In genomic region chr2:22777757-22778156, GRCm38 (mm10) we compare ENCODE assay signal across 26 mouse cellular contexts. TPM values are rescaled to one million over a fixed set of nuclear protein-coding genes. Genes with fewer than 3 reads are reported as not detected.
A peak's percentile ranks its signal among the peaks of the same experiment; 100 is the strongest.
DNase-seq lines count a peak whose midpoint lies in the region; ATAC-seq and TF ChIP-seq lines count a peak whose summit lies in the region.
"Had no signal": no experiment of that assay in that cellular context is flagged by ENCODE, and none has a peak within 500 bp of the region (broad histone marks: within the 10 kb centered on the region; RNA-seq: fewer than 3 reads in every experiment).

No protein-coding gene starts in this region.

- 46% methylated on average over 3 of the region's 3 CpGs for WGBS in liver, embryonic 14.5 days (ENCODE audit: insufficient replicate concordance)
- 91% methylated on average over 3 of the region's 3 CpGs for WGBS in kidney, embryonic 16.5 days

- no peak for TF ChIP-seq CTCF in G1E (IDR thresholded peaks at IDR 0.05; ENCODE audit: low read depth, low read length)
- TF ChIP-seq CTCF in liver, embryonic 14.5 days (IDR thresholded peaks at IDR 0.05; ENCODE audit: low read depth) = no peak

- H3K27ac ChIP-seq in liver, embryonic 14.5 days = peak overlapping the region; percentile 44
- no peak overlapping the region for H3K27ac ChIP-seq in kidney, embryonic 16.5 days (ENCODE audit: low read length)
- H3K27ac ChIP-seq: embryonic facial prominence, embryonic 10.5 days; gastrocnemius, adult 2 months; heart, embryonic 10.5 days; hindbrain, embryonic 12.5 days had no signal

- H3K9ac ChIP-seq in liver, embryonic 14.5 days (replicated peaks) = 0 out of 2 replicates have a peak overlapping the region, but pooled peaks have one; percentile 16
- no peak overlapping the region for H3K9ac ChIP-seq in kidney, embryonic 16.5 days (replicated peaks; ENCODE audit: low read length)
- H3K9ac ChIP-seq: hindbrain, embryonic 12.5 days had no signal

- no peak for DNase-seq in G1E (ENCODE audit: low spot score)
- peak; percentile 38 for DNase-seq in liver
- DNase-seq in liver, embryonic 14.5 days (ENCODE audit: low read depth in 3 of 3, low spot score in 3 of 3) = peak in 1 of 3 experiments; percentile 38
- no peak for DNase-seq in gastrocnemius, postnatal 4 days (ENCODE audit: low spot score in 2 of 2)
- DNase-seq in urinary bladder, postnatal 4 days (ENCODE audit: low spot score in 2 of 2) = no peak
- DNase-seq: adrenal gland, adult 2 months; adrenal gland, postnatal 25 days; B cell, adult 2 months; cerebellum, adult 18-20 months; cerebellum, adult 9-11 months; gastrocnemius, adult 2 months; gastrocnemius, postnatal 36 days; heart, adult 18-20 months; heart, postnatal 10 days; heart, postnatal 4 days had no signal

- no peaks in the 10 kb centered on the region for H3K9me3 ChIP-seq in G1E (replicated peaks)
- H3K9me3 ChIP-seq in liver, embryonic 14.5 days (ENCODE audit: control insufficient read depth, low read length) = no peaks in the 10 kb centered on the region
- no peaks in the 10 kb centered on the region for H3K9me3 ChIP-seq in kidney, embryonic 16.5 days (ENCODE audit: low read length)
- H3K9me3 ChIP-seq: embryonic facial prominence, embryonic 10.5 days; heart, embryonic 10.5 days; hindbrain, embryonic 12.5 days had no signal

- peak overlapping the region; percentile 33; the same call in 1 of the 2 replicates for H3K4me3 ChIP-seq in G1E (ENCODE audit: low read depth, low read length)
- H3K4me3 ChIP-seq in liver, embryonic 14.5 days (ENCODE audit: insufficient read depth in 1 of 2, low read depth in 2 of 2, low read length in 2 of 2) = no peak overlapping the region
- no peak overlapping the region for H3K4me3 ChIP-seq in kidney, embryonic 16.5 days (ENCODE audit: low read length)
- H3K4me3 ChIP-seq: embryonic facial prominence, embryonic 10.5 days; gastrocnemius, adult 2 months; heart, embryonic 10.5 days; hindbrain, embryonic 12.5 days had no signal

- H3K4me2 ChIP-seq in liver, embryonic 14.5 days (ENCODE audit: low read depth) = peak overlapping the region; percentile 45
- H3K4me2 ChIP-seq in kidney, embryonic 16.5 days (replicated peaks; ENCODE audit: low read depth, low read length) = no peak overlapping the region
- H3K4me2 ChIP-seq: hindbrain, embryonic 12.5 days had no signal

- H3K27me3 ChIP-seq in G1E (ENCODE audit: insufficient read depth, low read length) = no peaks in the 10 kb centered on the region
- H3K27me3 ChIP-seq in liver, embryonic 14.5 days (ENCODE audit: control insufficient read depth, insufficient read depth, low read length) = no peaks in the 10 kb centered on the region
- no peaks in the 10 kb centered on the region; the same call in 1 of the 2 replicates for H3K27me3 ChIP-seq in kidney, embryonic 16.5 days (ENCODE audit: insufficient read depth, low read length)

- no peak for ATAC-seq in G1E (ENCODE audit: extremely low read depth, insufficient number of reproducible peaks, low FRiP score, poor library complexity, severe bottlenecking)
- peak; percentile 29 for ATAC-seq in liver, embryonic 14.5 days (ENCODE audit: insufficient read depth)
- ATAC-seq in megakaryocyte-erythroid progenitor cell, adult 5-6 weeks (replicated peaks; ENCODE audit: low FRiP score, low TSS enrichment, poor library complexity, severe bottlenecking) = peak; percentile 13
- ATAC-seq in kidney, embryonic 16.5 days (ENCODE audit: low FRiP score, low TSS enrichment) = no peak
- ATAC-seq: activated CD4-positive, CD25-positive, alpha-beta regulatory T cell, adult 4 months; CD4-positive, CD25-positive, alpha-beta regulatory T cell, adult 4 months; forebrain, embryonic 14.5 days; hindbrain, embryonic 16.5 days; inflammation-experienced regulatory T-cells, adult 6 months; Patski had no signal

- TF ChIP-seq EP300 in liver, embryonic 14.5 days (IDR thresholded peaks at IDR 0.05; ENCODE audit: low read depth) = peak; percentile 68

- H3K4me1 ChIP-seq in G1E (ENCODE audit: insufficient read depth, low read depth, low read length) = peaks cover 73% of the 10 kb centered on the region
- H3K4me1 ChIP-seq in liver, embryonic 14.5 days (replicated peaks; ENCODE audit: control insufficient read depth in 2 of 2, insufficient read depth in 2 of 2, low read length in 1 of 2) = peaks cover 27 to 39% of the 10 kb centered on the region in 2 experiments
- H3K4me1 ChIP-seq in kidney, embryonic 16.5 days (ENCODE audit: insufficient read depth, low read length) = peaks cover 6% of the 10 kb centered on the region; the same call in 1 of the 2 replicates

- peaks cover 23% of the 10 kb centered on the region for H3K36me3 ChIP-seq in G1E (replicated peaks)
- no peaks in the 10 kb centered on the region for H3K36me3 ChIP-seq in liver, embryonic 14.5 days (replicated peaks; ENCODE audit: control insufficient read depth, insufficient read depth, low read depth)
- no peaks in the 10 kb centered on the region for H3K36me3 ChIP-seq in kidney, embryonic 16.5 days (ENCODE audit: insufficient read depth, low read length)
- H3K36me3 ChIP-seq: embryonic facial prominence, embryonic 10.5 days; heart, embryonic 10.5 days; hindbrain, embryonic 12.5 days had no signal

RNA-seq across cellular contexts. Expression of gene Apbb1ip, which starts 3.9 kb away (rescaled TPM):
- total RNA-seq in G1E (2014; fragmentation: Nextera tagmentation) = 87.0 and 108 TPM in 2 replicates
- total RNA-seq in G1E (2017) = 11.4 and 13.6 TPM in 2 replicates
- 78.2 and 83.9 TPM in 2 replicates for polyA plus RNA-seq in G1E (2012)
- polyA plus RNA-seq in liver, embryonic 14.5 days (2012; rRNA removed) = 4.3 and 7.3 TPM in 2 replicates
- polyA plus RNA-seq in liver, embryonic 14.5 days (2014; fragmentation: Nextera tagmentation; extraction: Ambion mirVana) = 10.6 and 12.2 TPM in 2 replicates
- total RNA-seq in megakaryocyte-erythroid progenitor cell, adult 5-6 weeks (2014; fragmentation: Nextera tagmentation) = 128 and 143 TPM in 2 replicates
- total RNA-seq in megakaryocyte-erythroid progenitor cell, adult 5-6 weeks (2017) = 14.0 and 21.9 TPM in 2 replicates
- polyA plus RNA-seq in kidney, embryonic 16.5 days (2015; fragmentation: Nextera tagmentation; extraction: Ambion mirVana) = 1.7 and 1.8 TPM in 2 replicates
- total RNA-seq in gastrocnemius, postnatal 4 days (2021) = 1 to 10 TPM; 6.7 to 7.3 TPM
- polyA plus RNA-seq: Patski had no signal

Comparison
In these comparisons a context has a peak if more than half of its experiments do, and no peak if none do; other contexts are left out.
1. ATAC-seq: peak in liver, embryonic 14.5 days (single experiment) and megakaryocyte-erythroid progenitor cell, adult 5-6 weeks (single experiment); none in G1E (single experiment) and kidney, embryonic 16.5 days (single experiment).